Mouse (Mus musculus): ENCODE results near the gene Nup93. TPM values are rescaled to one million over a fixed set of nuclear protein-coding genes. Genes with fewer than 3 reads are reported as not detected.
A peak's percentile ranks its signal among the peaks of the same experiment; 100 is the strongest.

The Nup93 gene
- polyA plus RNA-seq, 1 experiment from 2014 or later, result 28.1 TPM

GRCm38 (mm10) chr8:94358541-94358940 is 144.2 kb downstream of the Nup93 start:
- DNase-seq (ENCODE audit: low spot score), result peak; percentile 84
- H3K4me3 ChIP-seq (ENCODE audit: low read depth, low read length), result no peak overlapping the region

GRCm38 (mm10) chr8:94361774-94362431 is 147.5 kb downstream of the Nup93 start:
- no peak for TF ChIP-seq EP300 (optimal IDR thresholded peaks at IDR 0.05)
- TF ChIP-seq CTCF (IDR thresholded peaks at IDR 0.05; ENCODE audit: low read depth), result no peak
- Histone ChIP-seq H3K4me1 (replicated peaks; ENCODE audit: control insufficient read depth, insufficient read depth) (peaks cover 16% of the 10 kb centered on the region), H3K27ac (replicated peaks) (peak overlapping the region; percentile 95), H3K9me3 (ENCODE audit: control insufficient read depth, low read length) (no peaks in the 10 kb centered on the region), H3K9ac (ENCODE audit: low read length) (no peak overlapping the region), H3K4me2 (replicated peaks; ENCODE audit: low read depth) (no peak overlapping the region), H3K36me3 (ENCODE audit: control insufficient read depth, insufficient read depth, low read length) (no peaks in the 10 kb centered on the region), H3K27me3 (ENCODE audit: control insufficient read depth, insufficient read depth, low read length) (no peaks in the 10 kb centered on the region), H3K4me3 (ENCODE audit: low read depth, low read length) (no peak overlapping the region)
- WGBS, result 72% methylated on average over 6 of the region's 6 CpGs
- DNase-seq (ENCODE audit: low spot score) (peak; percentile 45), ATAC-seq (ENCODE audit: low FRiP score, low TSS enrichment) (no peak)

More at GRCm38 (mm10) chr8:94358541-94358940, 144.2 kb downstream of the Nup93 start:
- H3K27me3 ChIP-seq (ENCODE audit: control insufficient read depth, insufficient read depth, low read length), result no peaks in the 10 kb centered on the region
- WGBS, result 24% methylated on average over 5 of the region's 5 CpGs
- peaks cover 12% of the 10 kb centered on the region for H3K4me1 ChIP-seq (replicated peaks; ENCODE audit: control insufficient read depth, insufficient read depth)
- H3K27ac ChIP-seq (replicated peaks), result peak overlapping the region; percentile 74
- no peaks in the 10 kb centered on the region for H3K9me3 ChIP-seq (ENCODE audit: control insufficient read depth, low read length)
- TF ChIP-seq CTCF (IDR thresholded peaks at IDR 0.05; ENCODE audit: low read depth), result no peak
- no peak for TF ChIP-seq EP300 (optimal IDR thresholded peaks at IDR 0.05)
- peak; percentile 8; the same call in 1 of the 2 replicates for ATAC-seq (ENCODE audit: low FRiP score, low TSS enrichment)
- H3K36me3 ChIP-seq (ENCODE audit: control insufficient read depth, insufficient read depth, low read length), result no peaks in the 10 kb centered on the region
- no peak overlapping the region for H3K9ac ChIP-seq (ENCODE audit: low read length)
- 0 out of 2 replicates have a peak overlapping the region, but pooled peaks have one; percentile 15 for H3K4me2 ChIP-seq (replicated peaks; ENCODE audit: low read depth)

- TF ChIP-seq CTCF (IDR thresholded peaks at IDR 0.05; ENCODE audit: low read depth) (no peak), EP300 (optimal IDR thresholded peaks at IDR 0.05) (peak; percentile 24)
- Histone ChIP-seq H3K4me1 (replicated peaks; ENCODE audit: control insufficient read depth, insufficient read depth) (peaks cover 16% of the 10 kb centered on the region), H3K9ac (ENCODE audit: low read length) (no peak overlapping the region; the same call in 1 of the 2 replicates), H3K27ac (replicated peaks) (peak overlapping the region; percentile 95), H3K4me2 (replicated peaks; ENCODE audit: low read depth) (no peak overlapping the region), H3K9me3 (ENCODE audit: control insufficient read depth, low read length) (no peaks in the 10 kb centered on the region), H3K4me3 (ENCODE audit: low read depth, low read length) (no peak overlapping the region), H3K27me3 (ENCODE audit: control insufficient read depth, insufficient read depth, low read length) (no peaks in the 10 kb centered on the region), H3K36me3 (ENCODE audit: control insufficient read depth, insufficient read depth, low read length) (no peaks in the 10 kb centered on the region)
- ATAC-seq (ENCODE audit: low FRiP score, low TSS enrichment) (peak; percentile 87), DNase-seq (ENCODE audit: low spot score) (peak; percentile 78)
- WGBS, result 59% methylated on average over 7 of the region's 7 CpGs
Observed at GRCm38 (mm10) chr8:94362607-94363239, 148.4 kb downstream of the Nup93 start.

- DNase-seq (ENCODE audit: low spot score), result peak; percentile 87
- Histone ChIP-seq H3K9me3 (ENCODE audit: control insufficient read depth, low read length) (no peaks in the 10 kb centered on the region), H3K4me1 (replicated peaks; ENCODE audit: control insufficient read depth, insufficient read depth) (peaks cover 16% of the 10 kb centered on the region), H3K27me3 (ENCODE audit: control insufficient read depth, insufficient read depth, low read length) (no peaks in the 10 kb centered on the region), H3K9ac (ENCODE audit: low read length) (no peak overlapping the region; the same call in 1 of the 2 replicates), H3K36me3 (ENCODE audit: control insufficient read depth, insufficient read depth, low read length) (no peaks in the 10 kb centered on the region), H3K27ac (replicated peaks) (peak overlapping the region; percentile 95), H3K4me3 (ENCODE audit: low read depth, low read length) (no peak overlapping the region), H3K4me2 (replicated peaks; ENCODE audit: low read depth) (no peak overlapping the region)
- 24% methylated on average over 4 of the region's 4 CpGs for WGBS
- ATAC-seq (ENCODE audit: low FRiP score, low TSS enrichment), result peak; percentile 89
- TF ChIP-seq EP300 (optimal IDR thresholded peaks at IDR 0.05), result no peak
- no peak for TF ChIP-seq CTCF (IDR thresholded peaks at IDR 0.05; ENCODE audit: low read depth)
Observed at GRCm38 (mm10) chr8:94363288-94363688, 148.9 kb downstream of the Nup93 start.

GRCm38 (mm10) chr8:94363906-94364305 is 149.5 kb downstream of the Nup93 start:
- WGBS, result 62% methylated on average over 2 of the region's 2 CpGs
- no peak for TF ChIP-seq EP300 (optimal IDR thresholded peaks at IDR 0.05)
- no peak for TF ChIP-seq CTCF (IDR thresholded peaks at IDR 0.05; ENCODE audit: low read depth)
- Histone ChIP-seq H3K9ac (ENCODE audit: low read length) (no peak overlapping the region), H3K9me3 (ENCODE audit: control insufficient read depth, low read length) (no peaks in the 10 kb centered on the region), H3K36me3 (ENCODE audit: control insufficient read depth, insufficient read depth, low read length) (no peaks in the 10 kb centered on the region), H3K4me3 (ENCODE audit: low read depth, low read length) (no peak overlapping the region), H3K4me2 (replicated peaks; ENCODE audit: low read depth) (no peak overlapping the region), H3K27me3 (ENCODE audit: control insufficient read depth, insufficient read depth, low read length) (no peaks in the 10 kb centered on the region), H3K27ac (replicated peaks) (peak overlapping the region; percentile 95), H3K4me1 (replicated peaks; ENCODE audit: control insufficient read depth, insufficient read depth) (peaks cover 11% of the 10 kb centered on the region)
- ATAC-seq (ENCODE audit: low FRiP score, low TSS enrichment) (no peak), DNase-seq (ENCODE audit: low spot score) (no peak)

Measured in stomach, postnatal 0 days (tissue).